Comparison of ENCODE assay signal across 17 mouse cellular contexts in genomic region chr7:114157716-114158278, GRCm38 (mm10). TPM values are rescaled to one million over a fixed set of nuclear protein-coding genes. Genes with fewer than 3 reads are reported as not detected.
DNase-seq lines count a peak whose midpoint lies in the region; ATAC-seq and TF ChIP-seq lines count a peak whose summit lies in the region.
"Had no signal": no experiment of that assay in that cellular context is flagged by ENCODE, and none has a peak within 500 bp of the region (broad histone marks: within the 10 kb centered on the region; RNA-seq: fewer than 3 reads in every experiment).

No protein-coding gene starts in this region.

- DNase-seq in layer of hippocampus, adult 18-20 months (ENCODE audit: low spot score in 2 of 2), result peak; percentile 52 to 61
- no peak for DNase-seq in layer of hippocampus, adult 9-10 months (ENCODE audit: low spot score)
- DNase-seq in brain, adult 2 months (ENCODE audit: low read depth, low spot score), result peak; percentile 57
- peak; percentile 34 for DNase-seq in midbrain, postnatal 0 days (ENCODE audit: low spot score)
- no peak for DNase-seq in left cerebral cortex, postnatal 36 days (ENCODE audit: low spot score in 2 of 2)
- DNase-seq in testis, postnatal 14 days (ENCODE audit: low spot score), result no peak
- DNase-seq: heart, adult 18-20 months; liver; liver, postnatal 0 days; lung, postnatal 14 days; right cerebral cortex, postnatal 4 days had no signal

- intact Hi-C loops in left cerebral cortex, postnatal 36 days (cut with DNase I), result no loop called here

- H3K4me1 ChIP-seq in forebrain, embryonic 15.5 days, result peaks cover 5% of the 10 kb centered on the region
- no peaks in the 10 kb centered on the region for H3K4me1 ChIP-seq in midbrain, postnatal 0 days (ENCODE audit: insufficient read depth, low read length)
- H3K4me1 ChIP-seq: embryonic facial prominence, embryonic 13.5 days; hindbrain, embryonic 12.5 days; intestine, embryonic 15.5 days; megakaryocyte, embryonic 14.5 days had no signal

- H3K4me2 ChIP-seq in forebrain, embryonic 15.5 days (replicated peaks), result no peak overlapping the region
- H3K4me2 ChIP-seq in midbrain, postnatal 0 days (ENCODE audit: low read depth, low read length, poor library complexity, severe bottlenecking), result no peak overlapping the region
- H3K4me2 ChIP-seq: embryonic facial prominence, embryonic 13.5 days; hindbrain, embryonic 12.5 days; intestine, embryonic 15.5 days had no signal

- no peaks in the 10 kb centered on the region for H3K9me3 ChIP-seq in forebrain, embryonic 15.5 days
- no peaks in the 10 kb centered on the region for H3K9me3 ChIP-seq in midbrain, postnatal 0 days (ENCODE audit: low read length)
- H3K9me3 ChIP-seq: embryonic facial prominence, embryonic 13.5 days; hindbrain, embryonic 12.5 days; intestine, embryonic 15.5 days; megakaryocyte, embryonic 14.5 days had no signal

- no peak for TF ChIP-seq CTCF in midbrain, postnatal 0 days (IDR thresholded peaks at IDR 0.05)

- H3K27me3 ChIP-seq in forebrain, embryonic 15.5 days, result no peaks in the 10 kb centered on the region
- H3K27me3 ChIP-seq in midbrain, postnatal 0 days (ENCODE audit: insufficient read depth, low read length), result no peaks in the 10 kb centered on the region
- H3K27me3 ChIP-seq: embryonic facial prominence, embryonic 13.5 days; hindbrain, embryonic 12.5 days; intestine, embryonic 15.5 days had no signal

- 0 out of 2 replicates have a peak overlapping the region, but pooled peaks have one; percentile 19 for H3K27ac ChIP-seq in forebrain, embryonic 15.5 days (replicated peaks)
- H3K27ac ChIP-seq in midbrain, postnatal 0 days (ENCODE audit: low read depth, low read length), result no peak overlapping the region
- H3K27ac ChIP-seq: embryonic facial prominence, embryonic 13.5 days; hindbrain, embryonic 12.5 days; intestine, embryonic 15.5 days had no signal

- H3K9ac ChIP-seq in forebrain, embryonic 15.5 days (replicated peaks), result no peak overlapping the region
- H3K9ac ChIP-seq in midbrain, postnatal 0 days (replicated peaks; ENCODE audit: low read length, poor library complexity, severe bottlenecking), result no peak overlapping the region
- H3K9ac ChIP-seq: embryonic facial prominence, embryonic 13.5 days; hindbrain, embryonic 12.5 days; intestine, embryonic 15.5 days; liver, postnatal 0 days had no signal

- H3K4me3 ChIP-seq in forebrain, embryonic 15.5 days, result no peak overlapping the region
- H3K4me3 ChIP-seq in midbrain, postnatal 0 days (ENCODE audit: low read depth, low read length), result no peak overlapping the region
- H3K4me3 ChIP-seq: embryonic facial prominence, embryonic 13.5 days; hindbrain, embryonic 12.5 days; intestine, embryonic 15.5 days; megakaryocyte, embryonic 14.5 days; myocyte had no signal

- peak; percentile 38; the same call in 1 of the 2 replicates for ATAC-seq in forebrain, embryonic 15.5 days (replicated peaks)
- ATAC-seq in midbrain, postnatal 0 days (ENCODE audit: low FRiP score), result peak; percentile 20; the same call in 1 of the 2 replicates
- ATAC-seq: intestine, embryonic 15.5 days; liver, postnatal 0 days had no signal

- 40% methylated on average over 12 of the region's 12 CpGs for WGBS in forebrain, embryonic 15.5 days
- WGBS in midbrain, postnatal 0 days, result 55% methylated on average over 12 of the region's 12 CpGs

- no peaks in the 10 kb centered on the region for H3K36me3 ChIP-seq in forebrain, embryonic 15.5 days
- H3K36me3 ChIP-seq in midbrain, postnatal 0 days (ENCODE audit: insufficient read depth, low read length), result no peaks in the 10 kb centered on the region
- H3K36me3 ChIP-seq: embryonic facial prominence, embryonic 13.5 days; hindbrain, embryonic 12.5 days; intestine, embryonic 15.5 days had no signal

RNA-seq across cellular contexts. Expression of gene Rras2, which starts 40.2 kb away (rescaled TPM):
- 10 to 100 TPM; 23.4 to 23.7 TPM for total RNA-seq in layer of hippocampus, adult 18-20 months (2021)
- polyA plus RNA-seq in forebrain, embryonic 15.5 days (2015; fragmentation: Nextera tagmentation; extraction: Ambion mirVana), result 23.1 and 23.7 TPM in 2 replicates
- 41.3 and 58.7 TPM in 2 replicates for total RNA-seq in midbrain, postnatal 0 days (2014; rRNA removed)
- 21.4 and 22.5 TPM in 2 replicates for polyA plus RNA-seq in midbrain, postnatal 0 days (2015; fragmentation: Nextera tagmentation; extraction: Ambion mirVana)
- total RNA-seq in left cerebral cortex, postnatal 36 days (2021), result 10 to 100 TPM; 19.5 to 20.6 TPM

Comparison
In these comparisons a context has a peak if more than half of its experiments do, and no peak if none do; other contexts are left out.
1. DNase-seq: peak in layer of hippocampus, adult 18-20 months (2 of 2), brain, adult 2 months (single experiment) and midbrain, postnatal 0 days (single experiment); none in layer of hippocampus, adult 9-10 months (single experiment), left cerebral cortex, postnatal 36 days (0 of 2) and testis, postnatal 14 days (single experiment).